Mouse (Mus musculus) CD4-positive, CD25-positive, alpha-beta regulatory T cell, adult 4 months (primary cell): ENCODE data around the gene Syt15. TPM values are rescaled to one million over a fixed set of nuclear protein-coding genes. Genes with fewer than 3 reads are reported as not detected.

ENCODE experiments used
- ATAC-seq: one replicate; pipeline ENCODE4 v1.8.0; 2017
- polyA plus RNA-seq, 2 experiments: library from polyadenylated mRNA; unstranded; fragments of 100-300 nt; shearing (Covaris generic); gene quantifications; one replicate each; pipeline ENCODE4 v1.2.1; 2017

Gene Syt15
- polyA plus RNA-seq, result under 1 TPM; 0.23 to 0.27 TPM

DNA sequence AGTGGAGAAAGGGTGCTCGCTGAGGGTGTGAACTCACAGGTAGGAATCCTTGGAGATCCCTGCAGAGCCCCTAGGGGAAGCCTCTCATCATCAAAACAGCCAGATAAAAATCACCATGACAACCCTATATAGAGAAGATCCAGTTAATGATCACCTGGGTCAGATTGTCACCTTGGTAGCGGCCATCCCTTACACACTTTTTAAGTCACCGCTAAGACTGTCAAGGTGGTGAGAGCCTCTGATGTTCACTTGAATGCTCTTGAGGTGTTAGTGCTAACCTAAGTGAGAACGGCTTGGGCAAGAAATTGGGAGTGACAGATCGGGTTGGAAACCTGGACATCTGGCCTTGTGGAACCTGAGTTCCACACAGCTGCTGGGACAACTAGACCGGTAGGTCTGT is at the start of gene Syt15:
Gene Syt15 (plus strand): TSS at position 301 of the 400 bp plus-strand sequence.
- no peak for ATAC-seq

- no peak for ATAC-seq
These were observed 48.3 kb upstream of the Syt15 start for GRCm38 (mm10) chr14:34171107-34171506.

DNA sequence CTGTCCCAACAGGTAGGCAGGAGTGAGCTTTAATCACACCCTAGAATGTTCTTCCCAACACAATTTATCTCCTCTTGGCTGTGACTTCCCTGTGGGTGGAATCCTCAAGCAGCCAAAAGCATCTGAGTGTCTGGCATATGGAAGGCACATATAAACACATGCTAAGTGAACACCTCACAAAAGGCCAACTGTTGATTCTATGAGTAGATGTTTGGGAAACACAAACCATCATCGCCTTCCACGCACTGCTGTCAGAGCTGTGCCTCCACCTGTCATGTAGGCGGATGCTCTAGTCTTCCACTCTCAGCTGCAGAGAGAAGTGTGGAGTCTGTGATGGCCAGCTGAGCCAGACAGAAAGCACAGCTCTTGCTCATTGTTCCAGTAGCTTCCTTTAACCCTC is 40.0 kb upstream of the Syt15 start:
- no peak for ATAC-seq

- ATAC-seq, result no peak
These were observed 36.3 kb upstream of the Syt15 start for GRCm38 (mm10) chr14:34183101-34183500.

GRCm38 (mm10) chr14:34188629-34189028 is 30.8 kb upstream of the Syt15 start:
- ATAC-seq, result no peak

DNA sequence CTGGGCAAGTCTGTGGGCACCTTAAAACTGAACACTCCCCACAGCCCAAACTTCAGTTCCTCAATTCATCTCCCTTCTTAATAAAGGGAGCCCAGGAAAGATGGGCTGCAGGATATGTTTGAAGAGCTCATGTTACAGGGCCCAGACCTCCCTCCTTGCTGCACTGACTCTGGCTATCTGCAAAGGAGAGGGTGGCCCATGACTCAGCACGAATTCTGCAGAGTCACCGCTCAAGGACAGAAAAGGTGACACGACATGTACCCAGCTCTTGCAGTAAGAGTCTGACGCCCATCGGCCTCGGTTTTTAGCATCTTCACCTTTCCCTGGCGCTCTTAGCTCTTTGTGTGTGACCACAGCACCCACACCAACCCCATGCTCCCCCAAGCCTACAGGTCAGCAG is 29.0 kb upstream of the Syt15 start:
- ATAC-seq, result no peak

GRCm38 (mm10) chr14:34193879-34194278 is 25.5 kb upstream of the Syt15 start:
- no peak for ATAC-seq

GRCm38 (mm10) chr14:34195466-34195865 is 23.9 kb upstream of the Syt15 start:
- no peak for ATAC-seq

- no peak for ATAC-seq
These were observed 22.7 kb upstream of the Syt15 start for GRCm38 (mm10) chr14:34196706-34197105.

DNA sequence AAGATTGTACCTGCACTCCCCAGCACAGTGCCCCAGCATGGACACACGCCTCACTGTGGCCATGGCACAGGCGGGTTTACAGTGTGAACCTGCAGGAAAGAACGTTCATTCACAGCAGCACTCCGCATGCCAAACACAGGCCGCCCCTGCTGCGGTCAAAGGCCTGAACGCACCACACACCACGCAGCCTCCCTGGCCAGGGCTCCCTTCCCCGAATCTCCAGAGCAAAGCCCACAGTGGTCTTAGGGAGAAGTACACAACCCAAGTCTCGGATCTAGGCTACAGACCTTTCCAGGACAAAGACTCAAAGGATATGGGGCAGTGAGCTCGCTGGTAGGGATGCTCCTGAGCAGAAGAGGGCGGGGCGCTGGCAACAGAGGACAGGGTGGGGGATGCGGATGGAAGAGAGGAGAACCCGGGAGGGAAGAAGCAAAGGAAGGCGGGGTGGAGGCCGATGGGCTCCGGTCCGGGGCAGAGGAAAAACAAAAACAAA is 18.6 kb upstream of the Syt15 start:
- no peak for ATAC-seq

- no peak for ATAC-seq
These were observed 18.0 kb upstream of the Syt15 start, which contains the start of gene Gprin2 for GRCm38 (mm10) chr14:34201231-34202035. Gene Gprin2 (minus strand): TSS chr14:34201653.

- no peak for ATAC-seq
These were observed 11.4 kb upstream of the Syt15 start for GRCm38 (mm10) chr14:34207996-34208395.

DNA sequence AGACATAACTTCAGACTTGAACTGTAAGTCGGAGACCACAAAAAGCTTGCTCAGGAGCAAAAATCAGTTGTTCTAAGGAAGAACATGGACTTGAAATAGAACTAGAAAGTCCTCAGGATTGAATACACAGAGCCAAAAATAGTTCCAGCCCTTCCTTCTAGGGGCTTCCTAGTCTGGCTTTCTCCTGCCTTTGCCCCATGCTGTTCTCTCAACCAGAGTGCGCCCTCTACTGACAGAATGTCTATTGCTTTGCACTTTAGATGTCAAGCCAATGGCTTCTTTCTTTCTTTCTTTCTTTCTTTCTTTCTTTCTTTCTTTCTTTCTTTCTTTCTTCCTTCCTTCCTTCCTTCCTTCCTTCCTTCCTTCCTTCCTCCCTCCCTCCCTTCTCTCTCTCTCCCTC is 10.7 kb upstream of the Syt15 start:
- no peak for ATAC-seq

DNA sequence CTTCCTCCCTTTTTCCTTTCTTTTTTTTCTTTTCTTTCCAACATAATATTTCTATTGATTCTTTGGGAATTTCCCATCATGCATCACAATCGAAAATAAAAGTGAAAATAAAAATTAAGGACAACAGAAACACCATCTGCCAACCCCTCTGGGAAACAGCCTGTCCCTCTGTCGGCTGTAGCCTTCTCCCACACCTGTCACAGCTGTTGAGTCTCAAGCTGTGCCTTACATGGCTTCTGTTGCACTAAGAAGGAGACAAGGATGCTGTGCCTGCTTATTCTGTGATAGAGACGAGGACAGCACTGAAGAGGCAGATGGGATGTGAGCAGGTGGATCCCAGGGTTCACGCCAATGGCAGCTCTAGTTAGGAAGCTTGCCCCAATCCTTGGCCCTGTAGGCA is 10.3 kb upstream of the Syt15 start:
- no peak for ATAC-seq

DNA sequence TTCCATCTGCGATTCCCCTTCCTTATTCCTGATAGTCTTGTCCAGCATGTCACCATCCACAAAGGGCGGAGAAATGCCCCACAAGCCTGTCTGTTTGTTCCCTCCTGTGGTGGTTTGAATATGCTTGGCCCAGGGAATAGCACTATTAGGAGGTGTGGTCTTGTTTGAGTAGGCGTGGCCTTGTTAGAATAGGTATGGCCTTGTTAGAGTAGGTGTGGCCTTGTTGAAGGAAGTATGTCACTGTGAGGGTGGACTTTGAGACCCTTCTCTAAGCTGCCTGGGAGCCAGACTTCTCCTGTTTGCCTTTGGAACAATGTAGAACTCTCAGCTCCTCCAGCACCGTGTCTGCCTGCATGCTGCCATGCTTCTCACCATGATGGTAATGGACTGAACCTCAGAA is 9.5 kb upstream of the Syt15 start:
- no peak for ATAC-seq

- ATAC-seq, result no peak
These were observed 3.8 kb upstream of the Syt15 start for GRCm38 (mm10) chr14:34215451-34216127.

- no peak for ATAC-seq
These were observed 397 bp downstream of the Syt15 start for GRCm38 (mm10) chr14:34219786-34220198.

DNA sequence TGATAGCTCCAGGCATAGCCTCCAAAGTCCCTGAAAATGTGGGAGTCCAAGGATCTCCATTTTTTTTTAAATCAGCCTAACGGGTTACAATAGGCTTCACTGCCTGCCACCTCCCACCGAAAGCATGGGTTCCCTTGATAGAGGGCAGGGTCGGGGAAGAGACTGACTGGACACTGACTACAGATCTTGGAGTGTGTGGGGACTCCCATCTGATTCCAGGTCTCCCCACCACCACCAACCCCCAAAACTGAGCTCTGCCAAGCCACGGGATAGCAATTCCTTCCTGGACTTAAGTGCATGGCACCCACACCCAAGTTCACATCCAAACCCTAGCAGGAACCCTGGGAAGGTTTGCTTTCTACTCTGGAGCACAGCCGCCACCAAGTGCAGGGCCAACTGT is 1.0 kb downstream of the Syt15 start:
- ATAC-seq, result no peak

- ATAC-seq, result no peak
These were observed 2.2 kb downstream of the Syt15 start for GRCm38 (mm10) chr14:34221416-34222077.

- no peak for ATAC-seq
These were observed 4.0 kb downstream of the Syt15 start for GRCm38 (mm10) chr14:34223362-34223898.

GRCm38 (mm10) chr14:34225986-34226385 is 6.6 kb downstream of the Syt15 start:
- no peak for ATAC-seq

DNA sequence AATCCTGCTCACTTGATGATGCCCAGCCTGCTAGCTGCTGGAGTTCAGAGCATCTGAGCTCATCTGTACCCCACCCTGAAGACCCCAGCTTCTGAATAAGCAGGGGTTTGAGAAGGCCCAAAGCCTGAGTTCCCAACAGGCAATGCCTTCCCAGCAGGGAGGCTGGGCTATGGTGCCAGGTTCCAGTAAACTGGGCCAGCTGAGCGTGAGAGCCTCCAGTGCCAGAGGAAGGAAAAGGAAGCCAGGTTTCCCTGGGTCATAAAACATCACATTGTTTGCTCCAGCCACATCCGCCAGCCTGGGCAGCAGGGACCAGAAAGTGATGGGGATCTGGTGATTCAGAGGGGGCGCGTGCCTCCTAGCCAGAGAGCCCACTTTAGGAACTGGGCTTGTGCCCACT is 7.2 kb downstream of the Syt15 start:
- no peak for ATAC-seq

DNA sequence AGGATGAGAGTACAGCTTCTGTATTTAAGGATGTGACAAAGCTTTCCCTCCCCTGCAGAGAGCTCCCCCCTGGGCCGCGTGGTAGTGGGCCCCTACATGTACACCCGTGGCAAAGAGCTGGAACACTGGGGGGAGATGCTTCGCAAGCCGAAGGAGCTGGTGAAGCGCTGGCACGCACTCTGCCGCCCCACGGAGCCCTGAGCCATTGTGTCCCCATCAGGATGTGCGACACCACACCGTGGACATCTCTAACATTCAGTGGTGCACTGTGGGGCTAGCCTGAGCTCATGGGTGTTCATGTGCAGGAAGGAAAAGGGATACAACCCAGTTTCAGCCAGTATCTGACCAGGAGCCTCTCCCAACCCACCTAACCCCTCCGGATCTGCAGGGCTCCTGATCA is 8.6 kb downstream of the Syt15 start:
- ATAC-seq, result no peak
